Mouse (Mus musculus) spleen, adult 2 months (tissue): Measurements from ENCODE around the gene Irf4. TPM values are rescaled to one million over a fixed set of nuclear protein-coding genes. Genes with fewer than 3 reads are reported as not detected.

Source experiments
- DNase-seq, 2 experiments: peaks; one replicate each; pipeline versions ENCODE4 v3.0.0 to v3.0.0-alpha.2; 2012 to 2021; ENCODE audit warnings: low spot score in 2 of 2, low read depth in 1 of 2
- H3K27ac ChIP-seq: fragments of 200-500 bp; 2 replicates; pipeline ENCODE4 v1.5.1; 2012; ENCODE audit warnings: low read length, inconsistent platforms; ENCODE audit not compliant: insufficient read depth
- H3K27me3 ChIP-seq: fragments of 200-500 bp; 2 replicates; pipeline ENCODE4 v1.6.1; 2012; ENCODE audit warnings: mild to moderate bottlenecking, moderate library complexity, low read length, inconsistent platforms; ENCODE audit not compliant: control insufficient read depth, insufficient read depth
- H3K36me3 ChIP-seq: fragments of 200-500 bp; 2 replicates; pipeline ENCODE4 v1.6.1; 2012; ENCODE audit warnings: mild to moderate bottlenecking, low read length, inconsistent platforms; ENCODE audit not compliant: control insufficient read depth, insufficient read depth
- H3K4me1 ChIP-seq: fragments of 200-500 bp; 2 replicates; pipeline ENCODE4 v1.6.1; 2011; ENCODE audit warnings: inconsistent platforms; ENCODE audit not compliant: control insufficient read depth, insufficient read depth, insufficient read length
- H3K4me3 ChIP-seq: fragments of 200-500 bp; 2 replicates; pipeline ENCODE4 v1.5.1; 2011; ENCODE audit warnings: mild to moderate bottlenecking, inconsistent platforms; ENCODE audit not compliant: insufficient read depth, insufficient read length; ENCODE audit errors: extremely low read depth
- CTCF ChIP-seq: fragments of 200-500 bp; IDR thresholded peaks from 2 replicates; pipeline ENCODE4 v1.5.1; 2011; ENCODE audit warnings: mild to moderate bottlenecking, inconsistent platforms; ENCODE audit not compliant: insufficient read depth, insufficient read length, insufficient replicate concordance; ENCODE audit errors: extremely low read depth
- POLR2A ChIP-seq: fragments of 200-500 bp; IDR thresholded peaks from 2 replicates; pipeline ENCODE4 v1.6.1; 2011; ENCODE audit warnings: low read depth, low read length, inconsistent platforms
- WGBS: fragments of 180-500 bp; shearing (Covaris S2); methylation state at CpG from one replicate; pipeline ENCODE4 v1.1.7; 2018; 5-methylcytosine and 5-hydroxymethylcytosine counted together
- polyA plus RNA-seq: library from polyadenylated mRNA; depleted of rRNA; stranded (reverse); fragments of >200 nt; gene quantifications from 2 replicates; pipeline ENCODE4 v1.2.3, GENCODE M21; 2012

The Irf4 gene
- polyA plus RNA-seq, 1 experiment = 16.2 TPM

DNA sequence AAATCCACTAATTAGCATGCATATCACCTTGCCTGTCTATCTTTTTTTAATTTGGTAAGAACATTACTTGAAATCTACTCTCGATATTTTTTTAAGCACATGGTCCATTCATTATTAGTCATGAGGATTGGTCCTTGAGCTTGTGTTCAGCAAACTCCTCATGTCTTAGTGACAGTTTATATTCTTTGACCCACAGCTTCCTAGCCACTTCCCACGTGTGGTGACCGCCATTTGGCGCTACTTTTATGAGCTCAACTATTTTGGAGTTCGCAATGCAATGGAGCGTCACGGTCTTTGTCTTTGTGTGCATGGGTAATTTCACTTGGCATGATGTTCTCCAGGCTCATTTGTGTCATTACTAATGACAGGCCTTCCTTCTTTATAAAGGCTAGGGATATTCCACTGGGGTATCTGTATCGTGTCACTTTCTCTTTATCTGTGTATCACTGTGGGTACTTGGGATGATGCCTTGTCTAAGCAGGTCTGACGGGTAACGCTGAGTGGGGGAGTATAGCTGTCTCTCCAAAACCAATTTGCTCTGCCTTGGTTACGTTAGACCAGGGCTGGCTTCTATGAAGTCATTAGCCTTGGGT lies 9.9 kb downstream of the Irf4 start:
- 79% methylated on average over 11 of the region's 11 CpGs for WGBS
- DNase-seq = no peak
- Histone ChIP-seq H3K4me1 (peaks cover 30% of the 10 kb centered on the region; the same call in 1 of the 2 replicates), H3K27me3 (no peaks in the 10 kb centered on the region), H3K4me3 (no peak overlapping the region), H3K36me3 (peaks cover 41% of the 10 kb centered on the region), H3K27ac (no peak overlapping the region)
- TF ChIP-seq POLR2A = no peak
- no peak for TF ChIP-seq CTCF

DNA sequence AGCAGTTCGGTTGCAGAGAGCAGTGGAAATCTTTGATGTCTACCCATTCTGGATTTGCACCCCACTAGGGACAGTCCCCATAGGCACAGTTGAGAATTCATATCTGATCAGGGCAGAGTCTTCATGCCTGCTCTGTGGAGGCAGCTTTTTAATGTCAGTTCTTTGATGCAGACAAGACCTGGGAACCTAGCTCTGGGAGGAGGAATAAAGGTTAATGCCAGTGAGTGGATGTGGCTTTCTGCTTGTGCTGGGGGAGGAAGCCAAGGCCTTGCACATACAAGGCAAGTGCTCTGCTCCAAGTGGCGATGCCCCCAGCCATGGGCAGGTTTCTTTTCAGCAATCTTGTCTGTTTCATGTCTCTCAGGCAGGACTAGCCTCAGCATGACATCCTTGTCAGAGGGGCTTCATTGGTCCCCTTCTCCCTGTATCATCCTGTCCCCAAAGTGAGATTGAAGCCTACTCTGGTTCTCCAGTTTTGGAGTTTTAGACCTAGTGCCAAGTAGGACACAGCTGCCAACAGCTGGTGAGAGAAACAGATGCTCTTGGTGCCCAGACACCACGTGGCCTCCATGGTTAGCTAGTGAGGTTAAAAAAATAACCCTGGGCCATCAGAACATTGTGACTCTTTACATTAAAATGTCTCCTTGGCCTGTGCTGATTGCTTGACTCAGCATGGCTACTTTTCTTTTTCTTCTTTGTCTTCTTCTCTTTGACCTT lies 11.5 kb downstream of the Irf4 start:
- H3K27ac ChIP-seq = peak overlapping the region; percentile 87
- H3K4me3 ChIP-seq = no peak overlapping the region
- peaks cover 37% of the 10 kb centered on the region for H3K36me3 ChIP-seq
- DNase-seq = no peak
- H3K27me3 ChIP-seq = no peaks in the 10 kb centered on the region
- H3K4me1 ChIP-seq = peaks cover 27% of the 10 kb centered on the region; the same call in 1 of the 2 replicates
- WGBS = 27% methylated on average over 3 of the region's 3 CpGs
- TF ChIP-seq CTCF (no peak), POLR2A (no peak)

DNA sequence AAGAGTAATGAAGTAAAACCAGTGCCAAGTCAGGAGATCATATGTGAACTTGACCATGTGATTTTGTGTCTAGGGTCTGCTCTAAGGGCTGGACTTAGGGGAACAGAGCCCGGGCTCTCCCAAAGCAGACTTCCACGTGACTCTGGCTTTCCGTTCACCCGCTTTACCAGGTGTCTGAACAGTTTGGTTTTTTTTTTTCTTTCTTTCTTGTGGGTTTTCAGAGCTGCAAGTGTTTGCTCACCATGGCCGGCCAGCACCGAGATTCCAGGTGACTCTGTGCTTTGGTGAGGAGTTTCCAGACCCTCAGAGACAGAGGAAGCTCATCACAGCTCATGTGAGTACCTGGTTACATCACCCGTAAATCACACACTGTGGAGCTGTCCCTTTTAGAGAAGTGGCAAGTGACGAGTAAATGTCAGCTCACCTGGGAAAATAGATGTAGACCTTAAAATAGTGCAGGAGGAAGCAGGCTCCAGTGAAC lies 12.2 kb downstream of the Irf4 start:
- 28% methylated on average over 8 of the region's 8 CpGs for WGBS

DNA sequence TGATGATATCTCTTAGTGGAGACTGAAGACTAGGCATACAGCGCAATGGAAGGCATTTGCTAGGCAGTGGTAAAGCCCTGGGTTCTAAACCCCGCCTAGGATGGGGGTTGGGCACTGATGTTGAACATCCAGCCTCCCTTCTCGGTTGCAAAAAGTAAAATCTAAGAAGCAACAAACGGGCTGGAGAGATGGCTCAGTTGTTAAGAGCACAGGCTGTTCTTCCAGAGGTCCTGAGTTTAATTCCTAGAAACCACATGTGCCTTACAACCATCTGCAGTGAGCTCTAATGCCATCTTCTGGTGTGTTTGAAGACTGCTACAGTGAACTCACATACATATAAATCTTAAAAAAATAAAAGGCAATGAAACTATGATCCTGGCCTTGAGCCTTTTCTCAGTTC lies 13.2 kb downstream of the Irf4 start:
- Histone ChIP-seq H3K36me3 (peaks cover 31% of the 10 kb centered on the region), H3K27me3 (no peaks in the 10 kb centered on the region), H3K4me3 (no peak overlapping the region), H3K27ac (peak overlapping the region; percentile 38; the same call in 1 of the 2 replicates), H3K4me1 (peaks cover 28% of the 10 kb centered on the region; the same call in 1 of the 2 replicates)
- DNase-seq = no peak
- WGBS = 77% methylated on average over 4 of the region's 4 CpGs
- TF ChIP-seq CTCF = no peak
- TF ChIP-seq POLR2A = no peak

More for the DNA sequence above, 12.2 kb downstream of the Irf4 start:
- no peak for TF ChIP-seq CTCF
- TF ChIP-seq POLR2A = no peak
- Histone ChIP-seq H3K36me3 (peaks cover 35% of the 10 kb centered on the region), H3K4me1 (peaks cover 23% of the 10 kb centered on the region; the same call in 1 of the 2 replicates), H3K27ac (peak overlapping the region; percentile 87), H3K4me3 (no peak overlapping the region), H3K27me3 (no peaks in the 10 kb centered on the region)
- peak; percentile 55 to 91 for DNase-seq

DNA sequence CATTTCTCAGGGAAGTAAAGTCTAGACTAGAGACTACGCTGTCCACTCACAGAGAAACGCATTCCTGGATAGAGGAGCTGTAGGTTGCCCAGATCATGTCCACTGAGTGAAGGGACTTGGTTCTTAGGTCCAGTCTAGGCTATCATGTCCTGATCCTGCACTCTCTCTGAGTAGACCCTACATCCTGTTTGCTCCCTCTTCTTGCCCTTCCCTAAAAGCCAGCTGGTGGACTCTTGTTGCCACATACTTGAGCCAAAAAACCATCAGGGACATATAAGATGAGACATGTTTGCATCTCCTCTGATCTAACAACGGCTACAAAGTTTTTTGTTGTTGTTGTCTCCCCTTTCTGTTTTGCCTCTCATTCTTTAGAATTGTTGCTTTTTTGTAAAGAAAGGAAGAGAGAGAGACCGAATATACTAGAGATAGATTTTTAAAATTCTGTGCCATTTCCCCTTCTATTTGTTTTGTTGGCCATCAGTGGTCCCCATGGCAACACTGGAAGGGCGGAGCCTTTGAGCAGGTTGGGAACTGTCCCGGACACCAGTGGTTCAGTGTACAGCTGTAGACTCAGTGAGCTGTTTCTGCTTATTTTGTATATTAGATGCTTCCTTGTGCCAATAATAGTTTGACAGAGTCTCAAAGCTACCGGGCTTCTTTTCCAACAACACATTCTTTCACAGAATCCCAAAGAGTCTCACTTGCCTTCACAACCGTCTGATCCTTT lies 15.2 kb downstream of the Irf4 start:
- Histone ChIP-seq H3K27me3 (no peaks in the 10 kb centered on the region), H3K36me3 (peaks cover 25% of the 10 kb centered on the region), H3K4me3 (no peak overlapping the region), H3K27ac (peak overlapping the region; percentile 52), H3K4me1 (peaks cover 31% of the 10 kb centered on the region)
- TF ChIP-seq CTCF (no peak), POLR2A (no peak)
- 63% methylated on average over 8 of the region's 8 CpGs for WGBS
- DNase-seq = peak; percentile 65 to 83

DNA sequence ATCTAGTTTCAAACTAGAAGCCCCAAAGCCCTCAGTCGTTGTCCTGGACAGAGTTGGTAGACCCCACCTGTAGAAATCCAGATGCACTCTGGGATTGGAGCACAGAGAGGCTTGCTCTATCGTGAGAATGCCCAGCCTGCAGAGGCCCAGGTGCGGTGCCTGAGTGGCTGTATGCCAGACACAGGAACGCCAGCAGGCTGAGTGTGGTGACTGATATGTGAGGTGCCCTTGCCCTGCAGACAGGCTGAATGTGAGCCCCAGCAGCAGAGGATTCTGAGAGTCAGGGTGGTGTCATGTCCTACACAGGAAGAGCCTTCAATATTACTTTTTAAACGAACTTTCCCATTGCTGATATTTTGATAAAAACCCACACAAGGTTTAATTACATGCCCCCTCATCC lies 16.9 kb downstream of the Irf4 start:
- H3K27me3 ChIP-seq = no peaks in the 10 kb centered on the region
- DNase-seq = no peak
- WGBS = 48% methylated on average over 5 of the region's 5 CpGs
- H3K36me3 ChIP-seq = peaks cover 18% of the 10 kb centered on the region
- H3K4me3 ChIP-seq = no peak overlapping the region
- H3K27ac ChIP-seq = peak overlapping the region; percentile 80
- peaks cover 23% of the 10 kb centered on the region for H3K4me1 ChIP-seq
- TF ChIP-seq CTCF (no peak), POLR2A (no peak)
